Mouse (Mus musculus): ENCODE measurements around the gene Lgi1.
A peak's percentile ranks its signal among the peaks of the same experiment; 100 is the strongest.

Gene Lgi1

DNA sequence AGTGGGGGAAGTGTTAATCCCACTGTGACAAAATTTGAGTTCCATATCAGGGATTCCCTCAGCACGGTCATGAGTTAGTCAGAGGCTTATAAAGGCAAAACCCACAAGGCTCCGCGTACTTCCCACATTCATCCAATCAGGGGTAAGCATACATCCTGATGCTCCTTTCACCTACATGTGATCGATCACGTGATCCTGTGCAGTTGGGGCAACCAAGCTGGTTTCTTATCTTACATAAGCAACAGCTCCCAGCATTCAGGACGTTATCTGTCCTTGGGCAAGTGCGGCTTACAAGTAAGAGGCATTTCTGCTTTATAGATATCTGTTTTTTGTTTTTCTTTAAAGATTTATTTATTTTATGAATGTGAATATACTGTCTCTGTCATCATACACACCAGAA, 63.7 kb downstream of the Lgi1 start:
- DNase-seq: no peak

GRCm38 (mm10) chr19:38329257-38329656, 64.9 kb downstream of the Lgi1 start:
- DNase-seq: no peak

GRCm38 (mm10) chr19:38331072-38331471, 66.7 kb downstream of the Lgi1 start:
- DNase-seq: no peak

- DNase-seq: no peak
Observed at GRCm38 (mm10) chr19:38332245-38332644, 67.9 kb downstream of the Lgi1 start.

DNA sequence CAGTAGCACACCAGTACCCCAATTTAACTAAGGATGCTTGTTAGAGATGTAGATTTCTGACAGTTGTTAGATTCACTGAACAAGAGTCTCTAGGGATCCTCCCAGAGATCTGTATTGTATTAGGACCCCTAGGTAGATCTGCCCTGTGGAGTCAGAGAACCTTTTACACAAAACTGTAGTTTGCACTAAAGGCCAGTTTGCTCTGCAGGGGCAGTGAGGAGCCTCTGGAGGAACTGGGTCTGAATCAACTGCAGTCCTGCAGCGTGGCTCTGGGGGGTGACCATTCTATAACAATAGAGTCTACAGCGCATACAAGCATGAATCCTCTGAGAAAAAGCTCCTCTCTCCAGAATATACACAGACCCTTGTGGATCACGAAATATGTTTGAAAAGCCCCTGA, 68.5 kb downstream of the Lgi1 start:
- no peak for DNase-seq

- no peak for DNase-seq
Observed at GRCm38 (mm10) chr19:38336553-38336952, 72.2 kb downstream of the Lgi1 start.

DNA sequence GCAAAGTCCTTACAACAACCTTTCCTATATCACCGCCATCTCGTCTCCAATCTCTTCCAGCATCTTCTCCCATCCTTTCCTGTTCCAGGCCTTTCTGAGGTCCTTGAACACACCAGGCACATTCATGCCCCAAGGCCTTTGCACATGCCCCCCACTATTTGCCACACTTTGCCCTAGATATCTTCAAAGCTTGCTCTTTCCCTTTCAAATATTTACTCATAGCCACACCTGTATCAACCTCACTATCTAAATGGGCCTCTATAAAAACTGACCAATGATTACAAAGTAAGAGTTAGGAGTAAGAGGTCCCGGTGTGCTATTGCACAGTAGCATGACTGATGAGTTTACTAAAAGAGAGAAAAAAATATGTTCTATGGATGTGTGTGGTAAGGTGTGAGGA, 73.0 kb downstream of the Lgi1 start:
- DNase-seq: no peak

- DNase-seq: no peak
Observed at GRCm38 (mm10) chr19:38339734-38340133, 75.4 kb downstream of the Lgi1 start.

DNA sequence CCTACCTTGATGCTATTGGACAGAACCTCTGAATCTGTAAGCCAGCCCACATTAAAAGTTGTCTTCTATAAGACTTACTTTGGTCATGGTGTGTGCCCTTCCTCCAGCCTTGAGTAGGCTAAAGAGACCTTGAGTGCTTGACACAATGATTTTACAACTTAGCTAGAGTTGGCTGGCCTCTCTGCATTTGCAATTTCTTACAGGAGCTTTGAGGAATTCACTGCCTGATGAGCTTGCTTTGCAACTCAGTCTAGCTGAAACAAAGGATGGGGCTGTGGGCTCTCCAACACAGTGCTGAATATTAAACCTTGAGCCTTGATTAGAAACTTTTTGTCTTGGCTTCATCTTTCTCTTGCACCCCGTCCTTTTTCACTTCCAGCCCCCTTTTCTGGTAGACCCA, 78.9 kb downstream of the Lgi1 start:
- no peak for DNase-seq

GRCm38 (mm10) chr19:38348271-38349012, 84.1 kb downstream of the Lgi1 start:
- no peak for DNase-seq

GRCm38 (mm10) chr19:38349013-38349341, 84.6 kb downstream of the Lgi1 start:
- DNase-seq: no peak

- no peak for DNase-seq
Observed at GRCm38 (mm10) chr19:38351202-38351601, 86.9 kb downstream of the Lgi1 start.

- no peak for DNase-seq
Observed at GRCm38 (mm10) chr19:38351728-38352127, 87.4 kb downstream of the Lgi1 start.

GRCm38 (mm10) chr19:38352495-38353130, 88.3 kb downstream of the Lgi1 start:
- DNase-seq: peak; percentile 23

DNA sequence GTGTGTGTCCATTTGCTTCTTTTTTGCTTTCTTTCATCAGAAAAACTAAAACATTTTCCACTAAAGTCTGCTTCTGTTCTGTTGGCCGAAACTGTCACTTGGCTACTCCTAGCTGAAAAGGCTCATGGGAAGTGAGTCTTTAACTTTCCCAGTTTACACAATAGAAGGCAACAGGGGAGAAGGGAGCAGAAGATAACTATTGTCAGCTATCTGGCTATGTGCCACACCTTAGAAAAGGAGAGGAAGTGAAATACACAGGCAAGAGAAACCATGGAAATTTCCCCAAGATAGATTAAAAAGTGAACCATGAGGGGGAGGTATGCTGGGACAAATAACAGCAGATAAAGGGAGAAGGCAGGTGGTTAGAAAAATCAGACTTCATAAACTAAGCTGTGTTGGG, 89.9 kb downstream of the Lgi1 start:
- no peak for DNase-seq

DNA sequence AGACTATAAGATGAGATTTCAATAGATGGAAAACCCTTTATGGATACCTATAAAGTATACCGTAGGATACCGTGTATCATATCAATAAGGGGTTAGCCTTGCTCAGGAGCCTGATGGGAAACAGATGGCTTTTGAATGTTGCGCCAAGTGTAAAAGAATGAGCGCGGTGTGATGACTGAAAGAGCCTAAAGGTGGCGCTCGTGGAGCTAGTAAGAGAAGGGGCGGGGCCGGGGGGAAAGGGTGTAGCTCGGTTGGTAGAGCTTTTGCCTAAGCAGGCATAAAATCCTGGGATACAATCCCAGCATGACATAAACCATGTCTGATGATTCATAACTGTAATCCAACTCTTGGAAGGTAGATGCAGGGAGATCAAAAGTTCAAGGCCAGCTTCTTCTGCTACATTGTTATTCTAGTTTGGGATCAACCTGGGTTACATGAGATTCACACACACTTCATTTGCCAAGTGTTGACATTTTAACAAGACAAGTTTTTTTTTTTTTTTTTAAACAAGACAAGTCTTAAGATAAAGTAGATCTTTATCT, 90.6 kb downstream of the Lgi1 start:
- DNase-seq: no peak

GRCm38 (mm10) chr19:38356211-38356828, 92.0 kb downstream of the Lgi1 start:
- DNase-seq: no peak

DNA sequence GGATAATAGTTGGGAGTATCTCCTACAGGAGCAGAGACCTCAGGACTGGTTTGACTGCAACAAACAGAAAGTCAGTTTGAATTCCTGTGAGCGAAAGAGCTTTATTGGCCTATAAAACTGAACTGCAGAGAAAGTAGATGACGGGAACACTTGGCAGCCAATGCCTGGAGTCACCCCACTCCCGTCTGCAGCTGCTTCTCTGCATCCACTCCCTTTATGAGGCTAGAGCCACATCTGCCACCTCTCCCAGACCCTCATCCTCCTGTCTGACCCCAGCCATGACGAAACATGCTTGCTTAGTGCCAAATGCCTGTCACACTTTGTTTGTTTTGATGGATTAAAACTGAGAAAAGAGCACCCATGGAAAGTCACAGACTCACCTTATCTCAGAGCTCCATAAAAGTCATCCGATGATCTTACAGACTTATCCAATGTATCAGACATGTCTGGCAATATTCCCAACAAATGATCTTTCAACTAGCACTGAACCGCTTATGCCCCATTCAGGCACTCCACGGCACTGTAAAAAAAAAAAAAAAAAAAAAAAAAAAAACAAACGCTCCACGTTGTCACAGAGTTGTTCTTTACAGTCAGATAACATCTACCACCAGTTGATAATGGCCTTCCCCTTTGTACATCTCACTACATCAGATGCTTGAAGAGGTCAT, 93.8 kb downstream of the Lgi1 start:
- DNase-seq: no peak

DNA sequence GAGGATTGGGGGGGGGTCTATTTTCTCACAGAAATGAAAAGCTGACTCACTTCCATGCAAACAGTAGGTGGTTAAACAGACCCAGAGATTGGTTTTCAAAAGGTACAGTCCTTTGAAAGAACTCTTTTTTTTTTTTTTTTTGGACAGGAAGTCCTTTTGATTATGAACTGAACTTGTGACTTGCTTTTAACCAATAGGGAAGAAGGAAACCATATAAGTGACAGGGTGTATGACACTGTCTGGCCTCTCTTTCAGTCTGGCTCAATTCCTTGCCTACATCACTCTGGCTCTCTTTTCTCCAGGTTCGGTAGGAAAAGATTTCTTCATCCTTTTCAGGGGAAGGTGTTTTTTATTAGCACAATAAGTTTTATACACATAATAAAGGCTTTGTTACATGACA, 95.0 kb downstream of the Lgi1 start:
- DNase-seq: no peak
